Mouse (Mus musculus) gastrocnemius, postnatal 10 days (tissue): ENCODE measurements at regions not wholly inside any gene's neighbourhood (a gene's known extent, or its start where the extent isn't known, plus 50 kb on each side); places are given as distances from the start of the nearest gene placed in this dataset.
"Not testable (repeated sequence)": the region's sequence is repeated elsewhere in the genome, so short reads cannot be mapped to it uniquely, and the experiment has no call there.

Experiments
- DNase-seq: peaks from one replicate; pipeline ENCODE4 v3.0.0; 2021; ENCODE audit warnings: mixed read lengths

DNA sequence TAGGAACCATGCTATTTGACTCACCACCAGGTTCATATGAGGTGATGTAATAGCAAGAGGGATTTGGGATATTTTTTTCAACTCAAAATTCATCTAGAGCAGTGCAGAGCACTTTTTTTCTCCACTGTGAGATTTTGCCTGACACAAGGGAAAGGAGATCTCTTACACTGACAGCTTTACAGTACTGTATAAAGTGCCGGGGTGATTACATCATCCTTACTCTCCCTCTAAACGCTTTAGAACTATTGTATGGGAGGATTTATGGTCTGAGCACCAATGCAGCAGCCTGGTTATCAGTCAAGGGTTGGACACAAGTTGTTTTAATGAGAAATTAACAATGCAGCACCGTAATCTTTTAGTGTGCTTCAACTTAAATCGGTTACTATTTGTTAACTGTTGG is 196.5 kb downstream of the Bmp2 start:
- DNase-seq = no peak

- DNase-seq = no peak
Observed at GRCm38 (mm10) chr2:133749846-133750637, 198.1 kb downstream of the Bmp2 start.

GRCm38 (mm10) chr2:133754088-133754487 is 202.1 kb downstream of the Bmp2 start:
- DNase-seq = no peak

GRCm38 (mm10) chr2:133761496-133761895 is 209.5 kb downstream of the Bmp2 start:
- no peak for DNase-seq

- DNase-seq = no peak
Observed at GRCm38 (mm10) chr2:133768546-133768945, 216.6 kb downstream of the Bmp2 start.

- no peak for DNase-seq
Observed at GRCm38 (mm10) chr2:133783588-133784342, 231.8 kb downstream of the Bmp2 start.

DNA sequence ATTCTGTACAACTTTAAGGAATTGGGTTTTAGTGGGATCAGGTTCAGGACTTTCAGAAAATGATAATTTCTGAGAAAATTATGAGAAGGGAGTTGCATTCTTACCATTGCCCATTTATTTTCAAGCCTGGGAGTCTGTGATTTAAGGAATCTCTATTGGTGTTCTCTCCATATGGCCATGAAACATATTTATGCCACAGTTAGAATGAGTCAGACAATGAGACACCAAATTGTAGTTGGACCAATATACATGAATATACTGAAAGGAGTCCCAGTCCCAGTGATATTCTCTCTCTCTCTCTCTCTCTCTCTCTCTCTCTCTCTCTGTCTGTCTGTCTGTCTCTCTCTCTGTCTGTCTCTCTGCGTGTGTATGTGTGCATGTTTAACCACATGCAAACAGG is 239.1 kb downstream of the Bmp2 start:
- no peak for DNase-seq

DNA sequence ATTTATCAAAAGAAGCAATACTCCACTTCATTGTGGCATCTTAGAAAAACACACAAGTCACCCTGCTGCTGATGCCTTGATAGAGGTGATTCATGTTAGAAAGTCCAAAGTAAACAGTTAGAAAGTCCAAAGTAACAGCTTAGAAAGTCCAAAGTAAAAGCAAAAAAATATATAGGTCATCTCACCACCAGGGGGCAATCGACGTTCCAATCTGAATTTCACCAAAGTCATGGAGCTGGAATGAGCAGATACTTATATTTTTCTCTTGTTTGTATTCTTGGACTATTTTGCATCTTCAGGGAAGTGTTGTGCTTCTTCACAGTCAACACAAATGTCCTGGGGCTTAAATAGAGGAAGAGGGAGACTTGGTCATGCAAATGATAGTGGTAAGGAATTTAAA is 241.3 kb downstream of the Bmp2 start:
- peak; percentile 25 for DNase-seq

- no peak for DNase-seq
Observed at GRCm38 (mm10) chr2:133802666-133803065, 250.7 kb downstream of the Bmp2 start.

DNA sequence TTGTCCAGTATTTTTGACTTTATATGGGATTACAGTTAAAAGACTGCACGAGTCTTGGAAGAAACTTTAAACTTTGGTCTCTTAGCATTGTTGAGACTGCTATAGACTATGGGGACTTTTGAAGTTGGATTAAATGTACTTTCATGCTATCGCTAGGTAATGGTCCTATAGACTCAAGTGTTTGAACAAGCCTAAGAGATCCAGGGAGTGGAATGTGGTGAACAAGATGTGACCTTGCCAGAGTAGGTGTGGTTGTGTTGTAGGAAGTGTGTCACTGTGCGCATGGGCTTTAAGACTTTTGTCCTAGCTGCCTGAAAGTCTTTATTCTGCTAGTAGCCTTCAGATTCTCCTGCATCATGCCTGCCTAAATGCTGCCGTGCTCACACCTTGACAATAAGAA is 269.5 kb downstream of the Bmp2 start:
- DNase-seq = no peak

DNA sequence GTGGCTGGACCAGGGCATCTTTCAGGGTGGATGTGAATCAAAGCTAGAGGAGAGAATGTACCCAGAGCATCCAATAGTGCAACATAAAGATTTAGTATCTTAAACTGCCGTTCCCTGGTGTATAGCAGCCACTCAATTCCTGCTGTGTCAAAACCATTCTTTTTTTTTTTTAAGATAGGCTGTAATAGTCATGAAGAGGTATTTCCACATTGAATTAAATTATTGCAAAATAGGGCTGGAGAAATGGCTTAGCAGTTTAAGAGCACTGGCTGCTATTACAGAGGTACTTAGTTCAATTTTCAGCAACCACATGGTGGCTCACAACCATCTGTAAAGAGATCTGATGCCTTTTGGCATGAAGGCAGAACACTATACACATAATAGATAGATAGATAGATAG is 277.4 kb downstream of the Bmp2 start:
- no peak for DNase-seq

DNA sequence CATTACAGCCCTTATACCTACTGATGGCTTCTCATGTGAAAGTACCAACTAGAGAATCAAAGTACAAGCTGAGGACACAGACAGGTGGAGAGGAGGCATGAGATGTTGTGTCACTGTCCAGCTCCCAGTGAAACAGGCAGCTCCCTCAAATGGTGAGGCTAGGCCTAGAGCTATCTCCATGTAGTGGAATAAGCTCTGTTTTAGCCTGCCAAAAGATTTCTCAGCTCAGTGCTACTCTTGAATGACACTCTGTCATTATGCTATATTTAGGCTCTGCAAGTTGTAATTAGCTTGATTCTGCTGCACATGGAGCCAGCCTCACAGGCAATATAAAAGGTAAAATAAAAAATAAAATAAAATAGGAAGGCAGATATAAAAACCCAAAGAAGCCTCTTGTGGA is 298.5 kb downstream of the Bmp2 start:
- no peak for DNase-seq

DNA sequence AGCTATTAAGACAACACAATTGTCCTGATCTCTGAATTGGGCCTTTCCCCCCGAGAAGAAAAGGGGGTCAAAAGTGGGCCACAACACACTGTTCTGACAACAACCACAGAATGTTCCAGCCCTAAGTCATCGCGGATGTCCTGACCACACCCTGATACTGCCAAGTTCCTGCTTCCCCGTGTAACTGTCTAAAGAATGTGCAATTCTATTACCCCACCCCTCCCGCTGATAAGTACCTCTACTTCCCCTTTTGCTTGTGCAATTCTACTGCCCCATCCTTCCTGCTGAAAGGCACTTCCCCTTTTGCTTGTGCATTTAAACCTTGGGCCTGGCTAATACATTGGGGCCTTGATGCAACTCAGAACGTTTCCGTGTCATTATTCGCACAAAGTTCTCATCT is 323.0 kb downstream of the Bmp2 start:
- DNase-seq = not testable (repeated sequence)

DNA sequence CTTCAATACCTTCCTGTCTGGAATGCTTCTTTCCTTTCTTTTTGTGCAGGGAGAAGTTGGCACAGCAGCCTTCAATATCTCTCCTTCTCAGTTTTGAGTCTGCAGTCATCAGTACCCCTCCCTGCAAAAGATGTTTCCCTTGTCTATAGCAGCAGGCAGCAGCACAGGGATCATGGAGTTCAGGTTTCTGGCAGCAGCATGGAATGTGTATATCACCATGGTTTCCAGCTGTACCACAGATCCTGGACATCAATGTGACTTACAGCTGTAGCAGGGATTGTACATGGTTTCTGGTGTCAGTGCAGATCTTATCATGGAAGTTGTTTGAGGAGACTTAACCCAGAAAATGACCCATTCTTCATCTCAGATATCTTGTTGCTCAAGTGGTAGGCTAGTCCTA is 331.7 kb downstream of the Bmp2 start:
- DNase-seq = no peak

GRCm38 (mm10) chr2:133906269-133906668 is 354.3 kb downstream of the Bmp2 start:
- no peak for DNase-seq
